Mouse (Mus musculus): ENCODE measurements around the gene Hist1h3b. TPM values are rescaled to one million over a fixed set of nuclear protein-coding genes. Genes with fewer than 3 reads are reported as not detected.

Hist1h3b gene
- polyA plus RNA-seq, 1 experiment: 49.2 TPM

DNA sequence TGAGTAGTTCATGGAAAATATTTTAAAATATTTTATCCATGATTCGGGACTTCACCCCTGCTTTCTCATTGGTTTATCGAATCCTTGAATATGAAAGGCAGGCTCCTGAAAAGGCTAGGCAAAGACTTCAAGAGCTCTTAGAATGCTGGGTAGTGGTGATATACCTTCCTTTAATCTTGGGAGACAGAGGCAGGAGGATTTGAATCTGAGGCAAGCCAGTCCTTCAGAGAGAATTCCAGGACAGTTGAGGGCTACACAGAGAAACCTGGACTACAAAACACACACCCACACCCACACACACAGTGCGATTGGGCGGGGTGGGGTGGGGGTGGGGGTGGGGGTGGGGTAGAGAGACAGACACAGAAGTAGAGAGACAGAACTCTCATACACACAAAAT is 4.2 kb upstream of the Hist1h3b start:
- DNase-seq (ENCODE audit: low read depth): no peak
- TF ChIP-seq POLR2A (IDR thresholded peaks at IDR 0.05; ENCODE audit: borderline replicate concordance, extremely low read depth, insufficient read depth, insufficient read length, poor library complexity, severe bottlenecking): no peak
- TF ChIP-seq CTCF (IDR thresholded peaks at IDR 0.05; ENCODE audit: borderline replicate concordance, extremely low read depth, insufficient read depth, insufficient read length): no peak

DNA sequence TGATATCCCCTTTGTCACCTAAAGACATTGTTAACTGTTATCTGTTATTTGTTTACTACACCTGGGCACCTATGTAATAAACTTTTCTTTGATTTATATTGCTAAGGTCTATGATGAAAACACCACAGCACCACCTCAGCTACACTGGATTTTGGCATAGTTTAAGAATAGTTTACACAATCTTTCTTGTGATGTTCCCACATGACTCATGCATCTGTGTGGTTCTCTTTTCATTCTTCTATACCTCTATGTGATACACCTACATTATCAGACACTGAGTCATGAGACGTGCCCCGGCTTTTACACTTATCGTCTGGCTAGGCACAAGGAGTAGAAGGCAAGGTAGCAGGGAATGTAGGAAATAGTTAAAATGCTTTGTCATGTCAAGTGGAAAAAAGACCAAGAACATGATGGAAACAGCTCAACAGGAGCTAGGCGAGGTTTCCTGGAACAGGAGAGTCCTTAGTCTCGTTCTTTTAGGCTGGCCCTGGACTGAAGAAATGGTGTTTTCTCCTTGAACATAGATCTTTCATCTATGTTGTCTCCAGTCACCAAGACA is 2.4 kb upstream of the Hist1h3b start:
- no peak for TF ChIP-seq CTCF (IDR thresholded peaks at IDR 0.05; ENCODE audit: borderline replicate concordance, extremely low read depth, insufficient read depth, insufficient read length)
- no peak for TF ChIP-seq POLR2A (IDR thresholded peaks at IDR 0.05; ENCODE audit: borderline replicate concordance, extremely low read depth, insufficient read depth, insufficient read length, poor library complexity, severe bottlenecking)
- DNase-seq (ENCODE audit: low read depth): no peak

DNA sequence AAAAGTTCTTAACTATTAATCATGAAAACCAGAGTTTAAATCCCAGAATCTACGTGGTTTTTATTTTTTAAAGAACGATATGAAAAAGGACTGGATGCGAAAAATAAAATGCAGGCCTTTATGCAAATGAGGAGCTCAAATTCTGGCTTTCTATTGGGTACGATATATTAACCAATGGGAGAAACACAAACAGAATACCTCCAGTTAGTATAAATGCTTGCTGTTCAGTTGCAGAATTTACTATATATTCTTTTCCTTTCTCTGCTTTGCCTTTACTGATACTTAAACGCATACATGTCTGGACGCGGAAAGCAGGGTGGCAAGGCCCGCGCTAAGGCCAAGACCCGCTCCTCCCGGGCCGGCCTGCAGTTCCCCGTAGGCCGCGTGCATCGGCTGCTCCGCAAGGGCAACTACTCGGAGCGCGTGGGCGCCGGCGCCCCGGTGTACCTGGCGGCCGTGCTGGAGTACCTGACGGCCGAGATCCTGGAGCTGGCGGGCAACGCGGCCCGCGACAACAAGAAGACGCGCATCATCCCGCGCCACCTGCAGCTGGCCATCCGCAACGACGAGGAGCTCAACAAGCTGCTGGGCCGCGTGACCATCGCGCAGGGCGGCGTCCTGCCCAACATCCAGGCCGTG is 1.1 kb upstream of the Hist1h3b start, which contains the start of gene Hist1h2ab:
Hist1h2ab (plus strand) TSS at position 288 of the 639 bp plus-strand sequence.
- DNase-seq (ENCODE audit: low read depth): peak; percentile 93
- peak; percentile 11; the same call in 1 of the 2 replicates for TF ChIP-seq POLR2A (IDR thresholded peaks at IDR 0.05; ENCODE audit: borderline replicate concordance, extremely low read depth, insufficient read depth, insufficient read length, poor library complexity, severe bottlenecking)

DNA sequence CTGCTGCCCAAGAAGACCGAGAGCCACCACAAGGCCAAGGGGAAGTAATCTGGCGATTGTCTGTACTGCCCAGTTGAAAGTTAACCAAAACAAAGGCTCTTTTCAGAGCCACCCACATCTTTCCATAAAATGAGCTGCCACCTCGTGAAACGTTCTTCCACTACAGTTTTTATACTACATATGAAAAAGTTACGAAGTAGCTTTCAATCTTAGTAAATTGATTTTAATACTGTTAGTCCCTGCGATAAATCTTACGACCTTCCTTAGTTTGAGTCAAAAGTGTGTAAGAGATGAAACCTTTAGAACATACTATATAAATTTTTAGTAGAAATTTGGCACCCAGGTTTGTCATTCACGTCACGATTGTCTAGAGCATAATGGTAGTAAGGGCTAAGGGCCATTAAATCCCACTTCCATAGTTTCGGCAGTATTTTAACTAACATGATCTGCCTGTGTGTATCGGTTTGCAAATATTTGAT is 550 bp upstream of the Hist1h3b start:
- TF ChIP-seq POLR2A (IDR thresholded peaks at IDR 0.05; ENCODE audit: borderline replicate concordance, extremely low read depth, insufficient read depth, insufficient read length, poor library complexity, severe bottlenecking) (no peak), CTCF (IDR thresholded peaks at IDR 0.05; ENCODE audit: borderline replicate concordance, extremely low read depth, insufficient read depth, insufficient read length) (no peak)
- peak; percentile 58 for DNase-seq (ENCODE audit: low read depth)

DNA sequence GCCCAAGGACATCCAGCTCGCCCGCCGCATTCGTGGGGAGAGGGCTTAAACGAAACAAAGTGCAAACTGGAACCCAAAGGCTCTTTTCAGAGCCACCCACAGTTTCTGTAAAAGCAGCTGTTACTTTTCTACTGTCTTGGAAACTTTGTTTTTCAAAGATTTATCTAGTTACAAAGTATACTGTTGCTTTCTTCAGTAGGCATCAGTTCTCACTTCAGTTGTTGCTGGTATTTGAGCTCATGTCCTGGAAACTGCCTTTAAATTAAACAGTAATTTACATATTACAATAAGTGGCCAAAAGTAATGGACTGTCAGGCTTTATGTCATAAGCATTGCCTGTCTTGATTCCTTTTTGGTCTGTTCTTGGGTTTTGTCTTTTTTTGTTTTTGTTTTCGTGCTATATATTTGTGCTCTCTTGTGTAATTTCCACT is 690 bp downstream of the Hist1h3b start:
- TF ChIP-seq POLR2A (IDR thresholded peaks at IDR 0.05; ENCODE audit: borderline replicate concordance, extremely low read depth, insufficient read depth, insufficient read length, poor library complexity, severe bottlenecking) (no peak), CTCF (IDR thresholded peaks at IDR 0.05; ENCODE audit: borderline replicate concordance, extremely low read depth, insufficient read depth, insufficient read length) (no peak)
- DNase-seq (ENCODE audit: low read depth): no peak

DNA sequence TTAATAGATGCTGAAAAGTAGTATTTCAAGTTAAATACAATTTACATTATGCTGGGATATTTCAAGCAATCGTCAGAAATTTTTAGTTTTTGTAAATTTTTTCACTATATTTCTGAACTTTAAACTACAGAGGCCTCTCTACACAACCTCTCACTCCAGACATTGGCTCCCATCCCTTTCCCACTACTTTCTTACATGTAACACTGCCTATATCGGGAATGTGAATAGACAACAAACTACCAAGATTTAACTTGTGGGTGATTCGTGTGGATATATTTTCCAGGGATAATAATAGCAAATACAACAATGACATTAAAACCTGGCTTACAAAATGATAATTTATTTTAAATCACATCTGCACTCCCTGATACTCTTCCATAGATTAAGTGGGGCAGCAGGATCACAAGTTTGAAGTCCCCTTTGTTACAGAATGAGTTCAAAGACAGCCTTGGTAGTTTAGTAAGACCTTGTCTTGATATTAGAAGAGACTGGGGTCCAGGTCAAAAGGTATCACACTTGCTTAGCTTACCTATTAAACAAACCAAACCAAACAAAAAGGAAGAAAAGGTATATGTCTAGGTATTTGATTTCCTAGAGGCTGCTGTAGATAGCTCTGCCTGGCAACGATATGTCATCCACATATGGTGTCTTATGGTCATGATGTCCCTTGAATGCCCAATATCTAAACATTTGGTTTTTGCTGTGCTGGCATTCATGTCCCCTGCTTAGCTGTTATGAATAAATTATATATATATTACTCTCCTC is 1.4 kb downstream of the Hist1h3b start:
- DNase-seq (ENCODE audit: low read depth): no peak
- TF ChIP-seq POLR2A (IDR thresholded peaks at IDR 0.05; ENCODE audit: borderline replicate concordance, extremely low read depth, insufficient read depth, insufficient read length, poor library complexity, severe bottlenecking) (no peak), CTCF (IDR thresholded peaks at IDR 0.05; ENCODE audit: borderline replicate concordance, extremely low read depth, insufficient read depth, insufficient read length) (no peak)

DNA sequence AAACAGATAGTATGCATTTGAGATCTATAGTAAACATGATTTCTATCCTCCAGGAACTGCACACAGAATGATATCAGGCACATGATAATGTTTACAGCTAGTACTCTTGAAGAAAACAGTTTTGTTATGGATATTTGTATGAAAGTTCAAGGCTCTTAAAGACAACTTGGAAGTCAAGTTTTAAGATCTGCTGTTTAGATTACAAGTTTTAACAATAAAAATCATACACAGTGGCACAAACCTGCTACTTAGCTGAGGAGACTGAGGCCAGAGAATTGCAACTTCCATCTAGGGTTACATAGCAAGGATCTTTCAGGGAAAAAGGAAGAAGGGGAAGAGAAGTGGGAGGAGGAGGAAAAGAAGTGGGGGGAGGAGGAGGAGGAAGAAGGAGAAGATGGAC is 2.9 kb downstream of the Hist1h3b start:
- no peak for DNase-seq (ENCODE audit: low read depth)
- TF ChIP-seq CTCF (IDR thresholded peaks at IDR 0.05; ENCODE audit: borderline replicate concordance, extremely low read depth, insufficient read depth, insufficient read length): no peak
- no peak for TF ChIP-seq POLR2A (IDR thresholded peaks at IDR 0.05; ENCODE audit: borderline replicate concordance, extremely low read depth, insufficient read depth, insufficient read length, poor library complexity, severe bottlenecking)

DNA sequence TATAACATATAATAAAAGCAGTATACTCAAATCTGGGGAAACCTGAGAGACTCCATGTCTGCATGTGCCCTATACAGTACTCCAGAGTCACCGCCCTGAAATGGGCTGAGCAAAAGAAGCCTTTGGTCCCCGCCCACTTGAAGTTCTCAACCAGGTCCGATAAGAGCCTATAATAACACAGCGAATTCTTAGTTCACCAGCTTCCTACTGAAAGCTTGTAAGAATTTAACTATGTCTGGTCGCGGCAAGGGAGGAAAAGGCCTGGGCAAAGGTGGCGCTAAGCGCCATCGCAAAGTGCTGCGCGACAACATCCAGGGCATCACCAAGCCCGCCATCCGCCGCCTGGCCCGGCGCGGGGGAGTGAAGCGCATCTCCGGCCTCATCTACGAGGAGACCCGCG is 4.7 kb downstream of the Hist1h3b start, which contains the start of gene Hist1h4b:
Hist1h4b (plus strand) TSS at position 224 of the 400 bp plus-strand sequence.
- DNase-seq (ENCODE audit: low read depth): peak; percentile 98
- TF ChIP-seq CTCF (IDR thresholded peaks at IDR 0.05; ENCODE audit: borderline replicate concordance, extremely low read depth, insufficient read depth, insufficient read length) (no peak), POLR2A (IDR thresholded peaks at IDR 0.05; ENCODE audit: borderline replicate concordance, extremely low read depth, insufficient read depth, insufficient read length, poor library complexity, severe bottlenecking) (peak; percentile 35; the same call in 1 of the 2 replicates)

DNA sequence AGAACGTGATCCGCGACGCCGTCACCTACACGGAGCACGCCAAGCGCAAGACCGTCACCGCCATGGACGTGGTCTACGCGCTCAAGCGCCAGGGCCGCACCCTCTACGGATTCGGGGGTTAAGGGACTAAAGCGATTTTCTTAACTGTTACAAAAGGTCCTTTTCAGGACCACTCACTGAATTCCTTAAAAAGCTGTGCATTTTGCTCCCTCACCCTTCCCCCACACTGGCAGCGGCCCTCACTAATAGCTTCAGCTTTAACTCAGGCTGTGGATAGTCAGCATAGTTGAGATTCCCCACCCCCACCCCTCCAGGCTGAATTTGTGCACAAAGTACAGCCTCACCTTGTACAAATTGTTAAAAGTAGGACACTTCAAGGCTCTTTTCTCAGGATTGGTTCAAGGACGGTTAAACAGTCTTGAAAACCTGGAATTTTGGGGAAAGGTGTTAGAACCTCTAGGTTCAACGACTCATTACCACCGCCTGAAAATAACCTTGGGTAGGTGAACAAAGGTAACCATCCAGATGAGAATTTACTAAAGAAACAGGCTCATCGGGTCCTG is 5.2 kb downstream of the Hist1h3b start:
- DNase-seq (ENCODE audit: low read depth): peak; percentile 58
- no peak for TF ChIP-seq CTCF (IDR thresholded peaks at IDR 0.05; ENCODE audit: borderline replicate concordance, extremely low read depth, insufficient read depth, insufficient read length)
- TF ChIP-seq POLR2A (IDR thresholded peaks at IDR 0.05; ENCODE audit: borderline replicate concordance, extremely low read depth, insufficient read depth, insufficient read length, poor library complexity, severe bottlenecking): no peak

DNA sequence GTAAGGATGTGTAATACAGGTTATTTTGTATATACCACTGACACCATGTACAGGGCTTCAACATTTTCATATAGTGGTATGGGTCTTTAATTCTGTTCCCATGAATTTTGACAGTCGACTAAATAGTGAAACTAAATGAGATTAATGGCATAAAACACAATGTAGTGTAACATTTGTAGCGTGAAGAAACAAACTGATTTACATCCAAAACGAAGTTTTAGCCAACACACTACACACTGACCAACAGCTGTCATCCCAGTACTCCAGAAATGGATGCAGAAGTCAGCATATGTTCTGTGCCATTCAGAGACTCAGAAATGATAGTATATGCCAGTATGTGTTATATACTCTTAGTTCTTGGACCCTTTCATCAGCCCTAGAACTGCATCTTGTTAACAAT is 5.9 kb downstream of the Hist1h3b start:
- no peak for TF ChIP-seq CTCF (IDR thresholded peaks at IDR 0.05; ENCODE audit: borderline replicate concordance, extremely low read depth, insufficient read depth, insufficient read length)
- TF ChIP-seq POLR2A (IDR thresholded peaks at IDR 0.05; ENCODE audit: borderline replicate concordance, extremely low read depth, insufficient read depth, insufficient read length, poor library complexity, severe bottlenecking): no peak
- no peak for DNase-seq (ENCODE audit: low read depth)

DNA sequence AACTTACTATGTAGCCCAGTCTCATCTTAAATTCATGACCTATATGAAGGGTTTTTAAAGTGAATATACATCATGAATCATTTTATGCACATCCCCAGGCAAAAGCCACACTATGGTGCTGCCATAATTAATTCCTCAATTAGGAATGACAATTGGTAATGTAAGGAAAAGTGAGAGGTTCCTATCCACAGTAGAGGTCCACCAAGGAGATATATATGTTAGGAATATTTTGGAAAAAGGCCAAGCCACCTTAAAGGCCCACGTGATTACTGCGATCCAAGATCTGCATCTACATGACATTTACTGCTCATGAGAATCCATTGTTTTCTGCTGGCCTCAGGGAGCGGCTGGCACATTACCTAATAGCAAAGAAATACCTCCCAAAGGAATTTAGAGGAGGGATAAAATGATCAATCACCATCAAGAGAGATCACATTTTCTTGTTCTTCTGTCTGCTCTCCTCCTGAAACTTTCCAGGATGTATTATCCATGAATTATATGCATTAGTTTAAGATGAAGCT is 7.2 kb downstream of the Hist1h3b start:
- no peak for DNase-seq (ENCODE audit: low read depth)
- TF ChIP-seq POLR2A (IDR thresholded peaks at IDR 0.05; ENCODE audit: borderline replicate concordance, extremely low read depth, insufficient read depth, insufficient read length, poor library complexity, severe bottlenecking) (no peak), CTCF (IDR thresholded peaks at IDR 0.05; ENCODE audit: borderline replicate concordance, extremely low read depth, insufficient read depth, insufficient read length) (no peak)

All from brain, embryonic 14.5 days (tissue).